Mouse (Mus musculus) B cell, adult (primary cell): ENCODE measurements around the gene Gm2956. TPM values are rescaled to one million over a fixed set of nuclear protein-coding genes. Genes with fewer than 3 reads are reported as not detected.

Experiments used
- total RNA-seq: library from RNA; stranded (reverse); gene quantifications from 4 replicates; pipeline ENCODE4 v1.2.4, GENCODE M21; 2023; ENCODE audit not compliant: inconsistent age

The Gm2956 gene
- total RNA-seq: not detected in 4 replicates

GRCm38 (mm10) chr14:3332087-3332677, at the start of gene Gm2956:
Gene Gm2956, plus strand, starts transcription at chr14:3332627.

GRCm38 (mm10) chr14:3394793-3395192, 62.4 kb downstream of the Gm2956 start, which contains the start of gene Gm10413:
Gene Gm10413, plus strand, starts transcription at chr14:3395093.

Other genes starting within 250 kb of the Gm2956 start
- gene Gm10340, start 198.6 kb upstream of the Gm2956 start, total RNA-seq: not detected in 4 replicates
- not detected in 4 replicates for gene Gm5795, start 144.4 kb upstream of the Gm2956 start, total RNA-seq
- gene D830030K20Rik, start 124.1 kb upstream of the Gm2956 start, total RNA-seq: not detected in 4 replicates
- gene Gm10413, start 62.5 kb downstream of the Gm2956 start, total RNA-seq: not detected in 4 replicates
- not detected in 4 replicates for gene Gm10409, start 80.0 kb downstream of the Gm2956 start, total RNA-seq
- gene Gm3005, start 95.5 kb downstream of the Gm2956 start, total RNA-seq: not detected in 4 replicates
- not detected in 4 replicates for gene Gm10408, start 116.8 kb downstream of the Gm2956 start, total RNA-seq